8 mouse cellular contexts compared by ENCODE assay signal in genomic region chr15:85610618-85611218, GRCm38 (mm10). TPM values are rescaled to one million over a fixed set of nuclear protein-coding genes. Genes with fewer than 3 reads are reported as not detected.
DNase-seq lines count a peak whose midpoint lies in the region; ATAC-seq and TF ChIP-seq lines count a peak whose summit lies in the region.

No protein-coding gene starts in this region.

- peak overlapping the region; percentile 32; the same call in 1 of the 2 replicates for H3K27ac ChIP-seq in embryonic facial prominence, embryonic 12.5 days
- peak overlapping the region; percentile 97 for H3K27ac ChIP-seq in heart, adult 2 months
- peak overlapping the region; percentile 79 for H3K27ac ChIP-seq in limb, embryonic 14.5 days (replicated peaks; ENCODE audit: low read depth, low read length)

- peak; percentile 98 for TF ChIP-seq EP300 in heart, adult 2 months (IDR thresholded peaks at IDR 0.05; ENCODE audit: insufficient read depth, low read depth, low read length)

- H3ac ChIP-seq in myocyte (ENCODE audit: control insufficient read depth, insufficient read length) = no peak overlapping the region

- WGBS in embryonic facial prominence, embryonic 12.5 days = 65% methylated on average over 8 of the region's 8 CpGs
- WGBS in heart, adult 2 months = 4% methylated on average over 8 of the region's 8 CpGs
- 27% methylated on average over 8 of the region's 8 CpGs for WGBS in limb, embryonic 14.5 days

- H3K4me2 ChIP-seq in embryonic facial prominence, embryonic 12.5 days (replicated peaks) = no peak overlapping the region
- 0 out of 2 replicates have a peak overlapping the region, but pooled peaks have one; percentile 5 for H3K4me2 ChIP-seq in limb, embryonic 14.5 days (replicated peaks; ENCODE audit: low read depth, low read length, severe bottlenecking)
- H3K4me2 ChIP-seq in myocyte (ENCODE audit: low read depth) = peak overlapping the region; percentile 67

- TF ChIP-seq POLR2A in heart, adult 2 months (IDR thresholded peaks at IDR 0.05; ENCODE audit: insufficient read depth, low read depth, low read length) = peak; percentile 80
- no peak for TF ChIP-seq POLR2A in limb, embryonic 14.5 days (IDR thresholded peaks at IDR 0.05; ENCODE audit: borderline replicate concordance, extremely low read depth, insufficient read depth, insufficient read length)
- peak; percentile 52 for TF ChIP-seq POLR2A in myocyte (IDR thresholded peaks at IDR 0.05; ENCODE audit: insufficient read length, low read depth)

- DNase-seq in 3134 (ENCODE audit: extremely low read depth, insufficient read length, low spot score) = peak; percentile 91
- peak; percentile 78 for DNase-seq in adrenal gland, postnatal 25 days
- DNase-seq in heart, adult 2 months = peak; percentile 87 to 95
- DNase-seq in kidney, adult 8-10 months = peak; percentile 92 to 98
- DNase-seq in limb, embryonic 14.5 days (ENCODE audit: low spot score) = peak; percentile 93
- peak; percentile 52 to 79 for DNase-seq in spleen, postnatal 4 days (ENCODE audit: low spot score in 2 of 2)

- H3K9ac ChIP-seq in embryonic facial prominence, embryonic 12.5 days = 0 out of 2 replicates have a peak overlapping the region, but pooled peaks have one; percentile 11
- peak overlapping the region; percentile 47 for H3K9ac ChIP-seq in heart, adult 2 months (ENCODE audit: low read depth, low read length)
- H3K9ac ChIP-seq in limb, embryonic 14.5 days (ENCODE audit: low read depth, low read length, severe bottlenecking) = no peak overlapping the region

- no peaks in the 10 kb centered on the region for H3K79me2 ChIP-seq in heart, adult 2 months (replicated peaks; ENCODE audit: control insufficient read depth, insufficient read depth, low read length)
- peaks cover 5% of the 10 kb centered on the region for H3K79me2 ChIP-seq in myocyte (ENCODE audit: control insufficient read depth, insufficient read depth)

- H3K36me3 ChIP-seq in embryonic facial prominence, embryonic 12.5 days = no peaks in the 10 kb centered on the region
- H3K36me3 ChIP-seq in heart, adult 2 months (ENCODE audit: control insufficient read depth, insufficient read depth, low read length) = no peaks in the 10 kb centered on the region; the same call in 1 of the 2 replicates
- no peaks in the 10 kb centered on the region for H3K36me3 ChIP-seq in limb, embryonic 14.5 days (ENCODE audit: control insufficient read depth, insufficient read depth, low read length)
- H3K36me3 ChIP-seq in myocyte (ENCODE audit: control insufficient read depth, insufficient read depth) = no peaks in the 10 kb centered on the region

- TF ChIP-seq CTCF in heart, adult 2 months (IDR thresholded peaks at IDR 0.05) = peak; percentile 91

- H3K4me1 ChIP-seq in embryonic facial prominence, embryonic 12.5 days = peaks cover 14% of the 10 kb centered on the region
- H3K4me1 ChIP-seq in heart, adult 2 months (ENCODE audit: control insufficient read depth, insufficient read depth, low read length) = peaks cover 24% of the 10 kb centered on the region
- H3K4me1 ChIP-seq in limb, embryonic 14.5 days (ENCODE audit: control insufficient read depth, insufficient read depth, low read length) = peaks cover 17% of the 10 kb centered on the region

- peaks cover 26% of the 10 kb centered on the region for H3K27me3 ChIP-seq in embryonic facial prominence, embryonic 12.5 days
- no peaks in the 10 kb centered on the region for H3K27me3 ChIP-seq in heart, adult 2 months (ENCODE audit: control insufficient read depth, insufficient read depth, low read length)
- peaks cover 5% of the 10 kb centered on the region; the same call in 1 of the 2 replicates for H3K27me3 ChIP-seq in limb, embryonic 14.5 days (ENCODE audit: control insufficient read depth, insufficient read depth, low read length)
- H3K27me3 ChIP-seq in myocyte (ENCODE audit: control insufficient read depth, insufficient read depth, insufficient read length) = no peaks in the 10 kb centered on the region

- no peaks in the 10 kb centered on the region for H3K9me3 ChIP-seq in embryonic facial prominence, embryonic 12.5 days
- H3K9me3 ChIP-seq in limb, embryonic 14.5 days (ENCODE audit: control insufficient read depth, low read length) = no peaks in the 10 kb centered on the region

- intact Hi-C loops in heart, adult 2 months (cut with DNase I) = loop anchor here (1.0 to 5.0 kb wide), 5 partner anchors 10 to 257 kb away; partner anchors contain the start of gene Cdpf1

- peak; percentile 66 for ATAC-seq in embryonic facial prominence, embryonic 12.5 days (ENCODE audit: insufficient number of reproducible peaks, insufficient read depth, low FRiP score, low TSS enrichment)
- ATAC-seq in limb, embryonic 14.5 days (ENCODE audit: low FRiP score, low read depth) = peak; percentile 87

- H3K4me3 ChIP-seq in embryonic facial prominence, embryonic 12.5 days = no peak overlapping the region
- no peak overlapping the region for H3K4me3 ChIP-seq in heart, adult 2 months
- H3K4me3 ChIP-seq in limb, embryonic 14.5 days (replicated peaks; ENCODE audit: low read length) = no peak overlapping the region
- no peak overlapping the region for H3K4me3 ChIP-seq in myocyte

TF ChIP-seq in myocyte, 11 proteins besides CTCF, POLR2A, EP300 and RAD21:
- TF ChIP-seq TCF3 (IDR thresholded peaks at IDR 0.05; ENCODE audit: insufficient read length, low read depth) (no peak), POLR2AphosphoS2 (IDR thresholded peaks at IDR 0.05; ENCODE audit: insufficient read length, low read depth) (peak; percentile 61), E2F4 (IDR thresholded peaks at IDR 0.05; ENCODE audit: insufficient read depth) (no peak), SRF (IDR thresholded peaks at IDR 0.05; ENCODE audit: control insufficient read depth, insufficient read length, low read depth) (no peak), MYOD1 (IDR thresholded peaks at IDR 0.05; ENCODE audit: control insufficient read depth in 1 of 3, insufficient read length in 2 of 3, low read depth in 2 of 3) (peak in 2 of 3 experiments; percentile 32 to 67), TCF12 (IDR thresholded peaks at IDR 0.05; ENCODE audit: insufficient read depth, poor library complexity, severe bottlenecking) (no peak), REST (IDR thresholded peaks at IDR 0.05; ENCODE audit: insufficient read depth, insufficient read length) (no peak), USF1 (IDR thresholded peaks at IDR 0.05; ENCODE audit: low read depth) (no peak), MYOG (IDR thresholded peaks at IDR 0.05; ENCODE audit: control insufficient read depth in 1 of 3, insufficient read depth in 1 of 3, insufficient read length in 2 of 3, low read depth in 2 of 3) (peak in 2 of 3 experiments; percentile 14 to 45), CEBPB (IDR thresholded peaks at IDR 0.05; ENCODE audit: insufficient read depth, poor library complexity, severe bottlenecking) (peak; percentile 80), MAX (IDR thresholded peaks at IDR 0.05; ENCODE audit: low read depth) (no peak)

RNA-seq across cellular contexts. Expression of gene Wnt7b, which starts 28.4 kb away (rescaled TPM):
- total RNA-seq in adrenal gland, postnatal 25 days (2021) = 0.55 and 1.2 TPM in 2 replicates
- 31.5 and 34.3 TPM in 2 replicates for polyA plus RNA-seq in embryonic facial prominence, embryonic 12.5 days (2016; fragmentation: Nextera tagmentation; extraction: Ambion mirVana)
- total RNA-seq in heart, adult 2 months (2021) = under 1 TPM; 0.14 to 0.18 TPM
- 0.12 and 0.41 TPM in 2 replicates for polyA plus RNA-seq in heart, adult 2 months (2012; rRNA removed)
- 22.4 and 24.7 TPM in 2 replicates for polyA plus RNA-seq in limb, embryonic 14.5 days (2012; rRNA removed)
- polyA plus RNA-seq in limb, embryonic 14.5 days (2014; fragmentation: Nextera tagmentation; extraction: Ambion mirVana) = 40.0 and 46.0 TPM in 2 replicates
- polyA plus RNA-seq in myocyte (2012; fragmentation: generic; extraction: Trizol) = 7.9 TPM

Comparison
In these comparisons a context has a peak if more than half of its experiments do, and no peak if none do; other contexts are left out.
1. H3K27ac ChIP-seq: peak in every context shown above with its lines; median percentile 97 in heart, adult 2 months; 79 in limb, embryonic 14.5 days; 32 in embryonic facial prominence, embryonic 12.5 days.